13 mouse cellular contexts compared by ENCODE assay signal in genomic region chr5:42959296-42959862, GRCm38 (mm10).
"Had no signal": no experiment of that assay in that cellular context is flagged by ENCODE, and none has a peak within 500 bp of the region (broad histone marks: within the 10 kb centered on the region; RNA-seq: fewer than 3 reads in every experiment).

No protein-coding gene starts in this region.

- ATAC-seq: liver, embryonic 12.5 days had no signal

- H3K27me3 ChIP-seq: limb, embryonic 15.5 days; liver, embryonic 12.5 days; lung, embryonic 15.5 days; neural tube, embryonic 15.5 days had no signal

- H3K4me1 ChIP-seq: limb, embryonic 15.5 days; liver, embryonic 12.5 days; lung, embryonic 15.5 days; neural tube, embryonic 15.5 days had no signal

- DNase-seq: kidney, adult 11 months; kidney, adult 9 months; kidney, postnatal 36 days; layer of hippocampus, adult 9-11 months; layer of hippocampus, postnatal 36 days; right cerebral cortex, adult 18-20 months; thymus, postnatal 4 days had no signal

- H3K9ac ChIP-seq: limb, embryonic 15.5 days; liver, embryonic 12.5 days; lung, embryonic 15.5 days; neural tube, embryonic 15.5 days had no signal

- H3K4me2 ChIP-seq: limb, embryonic 15.5 days; liver, embryonic 12.5 days; lung, embryonic 15.5 days; neural tube, embryonic 15.5 days had no signal

- H3K36me3 ChIP-seq: limb, embryonic 15.5 days; liver, embryonic 12.5 days; lung, embryonic 15.5 days; neural tube, embryonic 15.5 days had no signal

- H3K27ac ChIP-seq: kidney, postnatal 0 days; limb, embryonic 15.5 days; liver, embryonic 12.5 days; lung, embryonic 15.5 days; neural tube, embryonic 15.5 days; stomach, postnatal 0 days had no signal

- H3K9me3 ChIP-seq: limb, embryonic 15.5 days; liver, embryonic 12.5 days; lung, embryonic 15.5 days; neural tube, embryonic 15.5 days had no signal

- H3K4me3 ChIP-seq: limb, embryonic 15.5 days; liver, embryonic 12.5 days; lung, embryonic 15.5 days; neural tube, embryonic 15.5 days had no signal
